Mouse (Mus musculus) right cerebral cortex, postnatal 4 days (tissue): ENCODE data around the gene Smarca2.
"Not testable (repeated sequence)": the region's sequence is repeated elsewhere in the genome, so short reads cannot be mapped to it uniquely, and the experiment has no call there.

ENCODE experiments used
- DNase-seq: peaks from one replicate; pipeline ENCODE4 v3.0.0-alpha.2; 2022

Gene Smarca2

DNA sequence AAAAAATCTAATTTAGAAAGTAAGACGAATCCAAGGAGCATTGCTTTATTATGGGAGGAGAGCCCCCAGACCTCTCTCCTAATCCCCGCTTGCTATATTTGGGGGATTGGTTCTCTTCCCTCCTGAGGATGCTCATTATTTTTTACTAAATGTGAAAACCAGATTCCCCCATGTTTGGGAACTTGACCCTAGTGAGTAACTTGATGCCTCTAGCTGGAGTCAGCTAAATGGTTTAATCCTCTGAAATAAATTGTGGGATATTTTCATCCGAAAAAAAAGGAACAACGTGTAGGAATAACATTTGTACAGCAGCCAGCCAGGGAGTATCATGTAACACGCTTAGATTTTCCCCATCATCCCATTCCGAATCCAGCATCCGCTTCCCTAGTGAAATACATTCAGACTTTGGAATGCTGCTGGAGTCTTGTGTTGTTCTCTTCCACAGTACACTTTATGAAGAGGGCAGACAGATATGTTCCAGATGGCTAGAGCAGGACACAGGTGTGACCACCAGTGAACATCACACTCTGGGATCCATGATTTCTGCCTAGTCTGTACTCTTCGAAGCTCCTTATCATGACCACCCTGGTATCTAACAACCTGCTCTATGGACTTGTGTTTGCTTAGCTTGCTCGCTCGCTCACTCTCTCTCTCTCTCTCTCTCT, 99.8 kb downstream of the Smarca2 start:
- DNase-seq = no peak

DNA sequence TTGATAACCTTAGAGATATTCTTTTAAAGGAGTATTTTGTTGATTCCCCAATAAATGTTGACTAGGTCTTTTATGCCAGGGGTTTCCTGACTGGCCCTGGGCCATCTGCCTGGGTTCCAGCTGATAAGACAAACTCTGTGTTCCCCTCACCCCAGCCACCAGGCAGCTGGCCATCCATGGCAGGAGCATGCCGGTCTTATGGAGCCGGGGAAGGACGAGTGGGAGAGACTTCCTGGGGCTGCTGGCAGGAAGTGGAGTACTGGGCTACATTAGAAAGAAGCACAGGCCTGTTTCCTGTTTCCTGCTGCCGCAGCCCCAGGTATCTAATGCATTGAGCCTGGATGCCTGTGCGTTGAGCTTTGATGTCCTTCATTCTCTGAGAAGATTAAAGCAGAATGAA, 102.1 kb downstream of the Smarca2 start:
- no peak for DNase-seq

GRCm38 (mm10) chr19:26709095-26709494, 104.2 kb downstream of the Smarca2 start:
- no peak for DNase-seq

DNA sequence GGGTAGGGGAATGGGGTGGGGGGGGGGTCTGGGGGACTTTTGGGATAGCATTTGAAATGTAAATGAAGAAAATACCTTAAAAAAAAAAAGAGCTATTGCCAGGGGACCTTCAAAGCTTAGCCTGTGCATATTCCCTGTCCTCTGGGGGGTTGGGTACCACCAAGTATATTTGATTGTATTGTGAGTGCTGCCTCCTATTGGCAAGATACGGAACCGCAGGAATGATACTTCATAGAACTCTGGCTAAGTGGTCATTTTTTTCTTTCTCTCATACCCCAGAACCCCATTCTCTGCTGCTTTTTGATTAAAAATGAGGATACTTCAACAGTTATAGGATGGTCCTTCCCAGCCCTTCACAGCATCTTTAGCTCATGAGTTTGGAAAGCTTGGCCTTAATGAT, 106.4 kb downstream of the Smarca2 start:
- no peak for DNase-seq

DNA sequence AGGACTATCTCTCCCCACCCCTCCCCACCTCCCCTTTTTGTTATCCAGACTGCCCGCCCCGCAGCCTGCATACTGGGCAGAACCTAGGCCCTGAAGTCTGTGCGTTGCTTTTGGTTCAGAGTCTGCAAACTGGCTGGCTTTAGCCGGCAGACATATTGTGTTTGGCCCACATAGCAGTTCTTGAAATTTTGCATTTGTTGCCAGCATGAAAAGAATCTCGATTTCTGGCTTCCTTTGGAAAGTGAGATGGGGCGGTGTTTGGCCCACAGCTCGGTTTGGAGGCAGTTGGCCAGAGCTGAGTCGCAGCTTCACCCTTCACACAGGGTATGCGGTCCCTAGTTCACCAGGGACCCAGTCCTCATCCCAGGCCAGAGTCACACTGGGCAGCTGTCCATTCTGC, 111.4 kb downstream of the Smarca2 start:
- no peak for DNase-seq

DNA sequence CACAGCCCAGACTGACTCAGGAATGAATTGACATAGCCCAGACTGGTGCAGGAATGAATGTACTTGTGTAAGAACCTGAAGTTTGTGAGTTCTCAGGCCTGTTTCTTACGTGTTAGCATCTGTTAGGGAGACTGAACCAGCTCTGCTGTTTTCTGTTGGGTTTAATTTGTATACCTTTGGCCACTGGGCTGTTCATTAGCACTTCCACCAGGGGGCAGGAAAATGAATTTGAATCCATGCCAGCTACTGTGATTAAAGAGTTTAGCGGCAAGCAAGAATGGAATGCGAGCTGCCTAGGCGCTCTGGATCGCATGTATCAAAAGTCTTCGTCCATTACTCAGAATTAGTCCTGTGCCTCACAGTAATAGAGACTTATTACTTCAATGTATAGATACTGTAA, 113.4 kb downstream of the Smarca2 start:
- DNase-seq = no peak

DNA sequence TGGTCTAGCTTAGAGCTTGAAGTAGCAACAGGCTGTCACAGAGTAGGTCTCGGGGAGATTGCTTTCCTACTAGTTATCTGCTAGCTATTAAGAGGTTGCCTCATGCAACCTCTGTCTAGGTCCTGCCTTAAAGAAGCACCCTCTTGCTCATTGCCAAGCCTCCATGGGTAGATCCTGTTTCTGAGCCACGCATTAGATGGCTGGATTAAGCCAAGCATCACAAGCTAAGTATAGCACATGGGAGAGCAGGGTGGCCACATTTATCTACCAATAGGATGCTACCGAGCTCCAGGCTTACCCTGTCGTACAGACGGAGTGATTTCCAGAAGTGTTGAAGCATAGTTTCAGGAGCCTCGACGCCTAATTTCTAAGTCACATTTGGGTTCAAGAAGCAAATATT, 114.3 kb downstream of the Smarca2 start:
- DNase-seq = no peak

GRCm38 (mm10) chr19:26721741-26722140, 116.9 kb downstream of the Smarca2 start:
- no peak for DNase-seq

DNA sequence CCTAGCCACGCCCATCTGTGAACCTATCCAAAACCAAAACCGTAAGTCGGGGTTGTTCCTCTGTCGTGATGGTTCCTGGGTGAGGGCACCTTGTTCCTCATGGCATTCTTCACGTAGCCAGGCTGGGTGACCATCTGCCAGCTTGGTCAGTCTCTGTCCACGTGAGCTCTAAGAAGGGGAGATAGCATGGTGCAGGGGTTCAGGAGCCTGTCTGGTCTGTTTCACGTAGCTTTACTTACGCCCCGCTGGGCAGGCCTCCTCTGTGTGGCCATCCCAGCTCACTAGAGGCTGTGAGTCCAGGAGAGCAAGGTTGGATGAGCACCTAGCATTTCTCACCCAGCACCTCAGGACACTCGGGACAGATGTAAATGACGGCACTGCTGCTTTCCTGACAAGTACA, 119.0 kb downstream of the Smarca2 start:
- DNase-seq = no peak

DNA sequence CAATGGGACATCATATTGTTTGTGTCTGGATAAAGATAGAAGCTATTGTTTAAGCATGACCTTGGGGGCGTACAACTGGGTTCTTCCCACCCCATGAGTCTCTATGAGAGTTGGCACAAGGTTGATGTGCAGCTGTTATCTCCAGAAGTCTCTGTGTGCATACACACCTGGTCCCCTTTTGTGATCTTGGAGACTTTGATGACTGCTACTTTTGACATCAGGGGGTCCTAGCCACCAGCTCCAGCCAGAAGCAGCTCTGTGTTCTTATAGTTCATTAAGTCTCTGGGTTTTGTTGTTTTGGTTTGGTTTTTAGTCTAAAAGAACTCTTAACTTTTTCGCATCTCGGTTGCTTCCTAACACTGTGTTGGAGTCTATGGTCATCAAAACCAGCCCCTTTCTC, 119.8 kb downstream of the Smarca2 start:
- DNase-seq = no peak

- no peak for DNase-seq
Measured at GRCm38 (mm10) chr19:26727796-26728195, 122.9 kb downstream of the Smarca2 start.

- no peak for DNase-seq
Measured at GRCm38 (mm10) chr19:26730486-26730885, 125.6 kb downstream of the Smarca2 start.

- no peak for DNase-seq
Measured at GRCm38 (mm10) chr19:26731121-26731520, 126.3 kb downstream of the Smarca2 start.

GRCm38 (mm10) chr19:26731809-26732208, 127.0 kb downstream of the Smarca2 start:
- DNase-seq = no peak

- no peak for DNase-seq
Measured at GRCm38 (mm10) chr19:26733055-26733454, 128.2 kb downstream of the Smarca2 start.

DNA sequence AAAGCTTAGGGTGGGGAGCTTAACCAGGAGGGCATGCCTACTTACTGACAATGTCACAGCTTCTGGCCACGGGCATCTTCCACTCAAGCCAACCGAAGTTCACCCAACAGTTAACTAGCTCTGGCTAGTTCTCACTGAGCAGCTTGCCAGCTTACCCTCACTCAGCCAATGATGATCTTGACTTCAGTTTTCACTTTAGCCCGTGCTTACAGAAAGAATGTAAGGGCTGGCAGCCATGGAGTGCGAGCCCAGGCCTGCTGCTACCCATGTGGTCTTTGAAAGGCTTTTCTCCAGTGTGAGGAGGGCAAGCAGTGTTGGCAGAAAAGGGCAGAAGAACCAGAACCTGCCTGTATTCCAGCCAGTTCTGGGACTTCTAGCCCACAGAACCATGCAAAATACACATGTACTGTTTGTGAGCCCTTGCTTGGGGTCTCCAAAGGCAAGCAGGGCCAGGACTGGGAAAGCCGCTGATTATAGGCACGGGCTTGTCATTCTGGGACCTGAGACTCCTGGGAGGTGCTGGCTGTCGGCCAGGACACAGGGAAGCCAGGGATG, 128.8 kb downstream of the Smarca2 start:
- no peak for DNase-seq

DNA sequence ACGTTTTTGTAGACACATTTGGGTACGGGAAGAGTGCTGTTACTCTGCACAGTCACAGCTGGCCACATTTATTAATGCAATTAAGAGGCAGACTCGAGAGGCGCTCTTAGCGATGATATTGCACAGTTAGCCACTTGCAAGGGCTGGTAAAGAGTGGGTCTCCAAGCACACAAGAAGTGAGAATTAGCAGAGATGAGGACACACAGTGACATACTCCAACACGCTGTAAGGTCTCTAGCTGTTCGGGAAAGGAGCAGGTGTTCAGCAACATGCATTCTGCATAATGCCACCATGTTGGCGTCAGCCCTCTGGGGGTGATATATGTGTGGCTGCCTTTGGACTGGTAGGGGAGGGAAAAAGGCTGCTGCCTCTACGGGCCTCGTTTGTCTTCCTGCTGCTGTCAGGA, 129.9 kb downstream of the Smarca2 start:
- DNase-seq = no peak

DNA sequence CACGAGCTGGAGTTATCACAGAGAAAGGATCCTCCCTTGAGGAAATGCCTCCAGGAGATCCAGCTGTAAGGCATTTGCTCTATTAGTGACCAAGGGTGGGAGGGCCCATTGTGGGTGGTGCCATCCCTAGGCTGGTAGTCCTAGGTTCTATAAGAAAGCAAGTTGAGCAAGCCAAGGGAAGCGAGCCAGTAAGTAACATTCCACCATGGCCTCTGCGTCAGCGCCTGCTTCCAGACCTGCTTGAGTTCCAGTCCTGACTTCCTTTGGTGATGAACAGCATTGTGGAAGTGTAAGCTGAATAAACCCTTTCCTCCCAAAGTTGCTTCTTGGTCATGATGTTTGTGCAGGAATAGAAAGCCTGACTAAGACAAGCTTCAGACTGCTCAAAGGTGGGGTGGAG, 140.2 kb downstream of the Smarca2 start:
- not testable (repeated sequence) for DNase-seq

DNA sequence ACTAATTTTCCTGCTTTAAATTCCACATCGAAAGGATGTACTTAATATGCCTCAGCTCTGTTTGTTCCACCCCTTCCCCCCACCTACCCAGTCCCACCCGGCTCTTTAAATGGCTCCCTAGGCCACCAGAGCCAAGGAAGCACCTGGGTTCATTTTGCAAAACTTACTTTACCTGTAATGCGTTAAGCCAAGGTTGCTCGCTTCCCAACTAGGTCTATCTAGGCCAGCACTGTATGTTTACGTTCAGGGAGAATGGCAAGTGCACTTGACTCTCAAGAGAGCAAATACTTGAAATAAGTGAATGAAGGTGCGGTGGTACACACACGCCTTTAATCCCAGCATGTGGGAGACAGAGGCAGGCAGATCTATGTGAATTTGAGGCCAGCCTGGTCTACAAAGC, 140.7 kb downstream of the Smarca2 start:
- no peak for DNase-seq

DNA sequence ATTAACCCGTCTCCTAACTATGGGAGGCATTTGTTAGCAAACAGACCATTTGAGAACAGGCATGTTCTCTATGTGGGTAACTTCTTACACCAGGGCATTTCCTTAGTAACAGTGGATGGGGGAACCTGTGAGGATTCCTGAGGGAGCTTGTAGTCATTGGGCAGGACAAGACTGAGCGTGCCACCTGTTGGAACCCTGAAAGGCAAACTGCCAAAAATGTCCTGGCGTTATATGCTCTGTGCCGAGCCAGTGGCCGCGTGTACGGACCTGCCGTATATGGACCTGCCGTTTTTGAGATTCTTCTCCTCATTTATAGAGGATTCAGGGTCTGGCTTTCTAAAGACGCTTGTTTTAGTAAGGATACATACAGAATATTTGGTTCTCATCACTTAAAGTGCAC, 141.4 kb downstream of the Smarca2 start:
- DNase-seq = no peak

DNA sequence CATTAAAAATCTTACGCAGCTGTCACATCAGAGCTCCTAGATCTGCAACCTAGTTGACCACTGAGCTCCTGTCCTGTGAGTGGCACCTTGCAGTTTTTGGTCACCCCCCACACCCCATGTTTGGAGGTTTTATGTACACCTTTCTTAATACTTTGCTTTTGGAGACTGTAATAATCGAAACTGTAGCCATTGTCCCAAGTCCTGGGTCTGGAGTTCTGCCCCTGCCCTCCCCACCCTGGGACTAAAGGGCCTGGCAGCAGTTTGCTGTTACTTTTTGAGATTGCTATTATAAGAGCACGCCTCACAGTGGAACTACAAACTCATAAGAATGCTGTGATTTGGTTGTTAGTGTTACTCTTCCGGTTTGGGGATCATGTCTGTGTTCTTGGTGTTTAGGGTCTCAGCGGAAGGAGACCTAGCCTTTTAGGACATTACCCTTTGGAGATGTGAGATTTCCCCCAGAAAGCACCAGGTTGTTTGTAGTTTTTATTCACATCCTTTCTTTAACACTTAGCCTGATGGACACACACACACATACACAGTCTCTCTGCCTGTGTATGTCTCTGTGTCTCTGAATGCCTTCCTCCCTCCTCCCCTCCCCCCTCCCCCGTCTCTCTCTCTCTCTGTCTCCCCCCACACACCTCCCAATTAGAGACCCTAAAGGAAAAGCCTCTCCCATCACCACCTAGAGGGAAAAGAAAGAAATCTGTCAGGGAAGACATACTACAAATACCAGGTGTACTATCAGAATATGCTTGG, 142.0 kb downstream of the Smarca2 start:
- DNase-seq = no peak

DNA sequence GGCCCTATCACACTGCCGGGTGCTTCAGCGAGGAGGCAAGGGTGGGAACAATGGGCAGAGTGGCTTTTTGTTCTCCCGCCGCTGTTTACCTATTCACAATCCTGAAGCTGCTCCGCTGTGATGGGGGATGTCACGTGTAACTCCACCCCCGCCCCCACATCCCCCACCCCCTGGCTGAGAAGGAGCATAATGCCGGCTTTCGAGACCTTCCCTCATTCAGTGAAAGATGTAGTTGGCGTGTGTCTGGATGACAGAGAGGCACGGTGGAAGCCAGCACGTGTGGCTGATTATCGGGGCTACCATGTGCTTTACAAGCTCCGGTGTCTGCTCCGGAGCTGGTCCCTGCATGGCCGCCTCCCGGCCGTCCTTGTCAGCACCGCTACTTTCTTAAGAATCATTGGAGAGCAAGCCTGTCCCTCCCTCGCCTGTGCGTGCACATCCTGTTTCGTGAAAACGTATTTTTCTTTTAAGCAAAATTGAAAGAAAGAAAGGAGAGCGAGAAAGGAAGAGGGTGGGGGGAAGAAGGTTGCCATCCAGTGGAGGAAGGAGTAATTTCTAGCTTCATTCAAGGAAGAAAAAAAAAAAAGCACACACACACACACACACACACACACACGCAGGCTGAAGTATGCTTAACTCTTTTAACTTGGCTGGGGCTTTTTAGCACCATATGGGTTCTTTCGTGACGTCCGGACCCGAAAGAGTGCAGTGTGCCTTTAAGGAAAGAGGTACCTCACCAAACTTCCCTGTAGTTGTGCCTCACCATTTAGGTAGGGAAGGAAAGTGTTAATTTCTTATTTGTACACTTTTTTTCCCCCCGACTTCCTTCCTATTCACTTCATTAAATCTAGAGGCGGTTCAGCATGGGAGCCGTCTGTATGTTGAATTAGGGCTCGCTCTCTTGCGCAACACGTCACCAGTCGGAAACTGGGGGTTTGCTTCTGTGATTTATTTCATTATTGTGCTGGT, 143.0 kb downstream of the Smarca2 start:
- DNase-seq = peak; percentile 70

GRCm38 (mm10) chr19:26748676-26749075, 143.8 kb downstream of the Smarca2 start:
- no peak for DNase-seq
